Mouse (Mus musculus) hindbrain, embryonic 10.5 days (tissue): ENCODE measurements at regions not wholly inside any gene's neighbourhood (a gene's known extent, or its start where the extent isn't known, plus 50 kb on each side); places are given as distances from the start of the nearest gene placed in this dataset.

ENCODE experiments used
- DNase-seq: peaks from one replicate; pipeline ENCODE4 v3.0.0-alpha.2; 2017; ENCODE audit warnings: low spot score
- H3K27ac ChIP-seq: fragments of 300-500 bp; sonication (generic); 2 replicates; pipeline ENCODE4 v1.5.1; 2016; ENCODE audit warnings: mild to moderate bottlenecking, moderate library complexity
- H3K27me3 ChIP-seq: fragments of 300-500 bp; sonication (generic); 2 replicates; pipeline ENCODE4 v1.6.1; 2016; ENCODE audit warnings: mild to moderate bottlenecking; ENCODE audit not compliant: poor library complexity, insufficient read depth, severe bottlenecking
- H3K36me3 ChIP-seq: fragments of 300-500 bp; sonication (generic); 2 replicates; pipeline ENCODE4 v1.6.1; 2016; ENCODE audit warnings: mild to moderate bottlenecking, moderate library complexity
- H3K4me1 ChIP-seq: fragments of 300-500 bp; sonication (generic); replicated peaks from 2 replicates; pipeline ENCODE4 v1.6.1; 2016; ENCODE audit warnings: mild to moderate bottlenecking
- H3K4me3 ChIP-seq: fragments of 300-500 bp; sonication (generic); 2 replicates; pipeline ENCODE4 v1.5.1; 2016; ENCODE audit warnings: mild to moderate bottlenecking, moderate library complexity
- H3K9me3 ChIP-seq: fragments of 300-500 bp; sonication (generic); 2 replicates; pipeline ENCODE4 v1.6.1; 2016; ENCODE audit warnings: mild to moderate bottlenecking, moderate library complexity
- WGBS: fragments of 180-500 bp; shearing (Covaris S2); methylation state at CpG from one replicate; pipeline ENCODE4 v1.1.7; 2016; 5-methylcytosine and 5-hydroxymethylcytosine counted together

- H3K4me3 ChIP-seq, result no peak overlapping the region
- no peaks in the 10 kb centered on the region for H3K36me3 ChIP-seq
- no peak overlapping the region for H3K27ac ChIP-seq
- no peaks in the 10 kb centered on the region for H3K27me3 ChIP-seq
- 49% methylated on average over 10 of the region's 10 CpGs for WGBS
- H3K4me1 ChIP-seq, result peaks cover 8% of the 10 kb centered on the region
- no peaks in the 10 kb centered on the region for H3K9me3 ChIP-seq
- DNase-seq, result no peak
Measured at GRCm38 (mm10) chr16:70147673-70148359, 165.9 kb upstream of the Gbe1 start.

DNA sequence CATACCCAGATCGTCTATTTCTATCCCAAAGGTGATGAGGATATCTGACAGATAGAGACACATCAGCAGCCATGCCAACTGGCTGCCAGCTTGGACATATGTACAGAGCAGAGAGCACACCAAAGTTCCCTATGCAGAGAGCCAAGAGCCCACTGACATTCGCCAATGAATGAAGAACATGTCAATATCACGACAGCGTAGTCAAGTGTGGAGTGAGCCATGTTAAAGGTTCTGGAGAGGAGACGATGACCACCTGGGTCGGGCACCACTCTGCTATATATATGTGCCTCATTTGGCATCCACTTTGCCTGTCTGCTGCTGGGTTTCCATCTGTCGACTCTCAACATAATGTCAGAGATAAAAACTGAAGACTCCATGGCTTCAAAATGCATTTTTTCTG, 159.2 kb upstream of the Gbe1 start:
- Histone ChIP-seq H3K36me3 (no peaks in the 10 kb centered on the region), H3K4me1 (no peaks in the 10 kb centered on the region), H3K27me3 (no peaks in the 10 kb centered on the region), H3K27ac (no peak overlapping the region), H3K9me3 (no peaks in the 10 kb centered on the region), H3K4me3 (no peak overlapping the region)
- no peak for DNase-seq
- WGBS, result 93% methylated on average over 7 of the region's 7 CpGs

- Histone ChIP-seq H3K4me1 (no peaks in the 10 kb centered on the region), H3K9me3 (no peaks in the 10 kb centered on the region), H3K27me3 (no peaks in the 10 kb centered on the region), H3K36me3 (no peaks in the 10 kb centered on the region), H3K27ac (no peak overlapping the region), H3K4me3 (no peak overlapping the region)
- no peak for DNase-seq
Measured at GRCm38 (mm10) chr16:70160539-70160938, 153.2 kb upstream of the Gbe1 start.

GRCm38 (mm10) chr16:70175140-70175539, 138.6 kb upstream of the Gbe1 start:
- 82% methylated on average over 7 of the region's 7 CpGs for WGBS
- H3K36me3 ChIP-seq, result no peaks in the 10 kb centered on the region
- no peaks in the 10 kb centered on the region for H3K27me3 ChIP-seq
- no peak overlapping the region for H3K27ac ChIP-seq
- no peak overlapping the region for H3K4me3 ChIP-seq
- H3K4me1 ChIP-seq, result no peaks in the 10 kb centered on the region
- no peaks in the 10 kb centered on the region for H3K9me3 ChIP-seq
- no peak for DNase-seq

GRCm38 (mm10) chr16:70178975-70179374, 134.8 kb upstream of the Gbe1 start:
- DNase-seq, result no peak
- H3K27me3 ChIP-seq, result no peaks in the 10 kb centered on the region
- no peaks in the 10 kb centered on the region for H3K36me3 ChIP-seq
- H3K27ac ChIP-seq, result no peak overlapping the region
- H3K4me1 ChIP-seq, result no peaks in the 10 kb centered on the region
- WGBS, result 86% methylated on average over 7 of the region's 7 CpGs
- H3K9me3 ChIP-seq, result no peaks in the 10 kb centered on the region
- no peak overlapping the region for H3K4me3 ChIP-seq

DNA sequence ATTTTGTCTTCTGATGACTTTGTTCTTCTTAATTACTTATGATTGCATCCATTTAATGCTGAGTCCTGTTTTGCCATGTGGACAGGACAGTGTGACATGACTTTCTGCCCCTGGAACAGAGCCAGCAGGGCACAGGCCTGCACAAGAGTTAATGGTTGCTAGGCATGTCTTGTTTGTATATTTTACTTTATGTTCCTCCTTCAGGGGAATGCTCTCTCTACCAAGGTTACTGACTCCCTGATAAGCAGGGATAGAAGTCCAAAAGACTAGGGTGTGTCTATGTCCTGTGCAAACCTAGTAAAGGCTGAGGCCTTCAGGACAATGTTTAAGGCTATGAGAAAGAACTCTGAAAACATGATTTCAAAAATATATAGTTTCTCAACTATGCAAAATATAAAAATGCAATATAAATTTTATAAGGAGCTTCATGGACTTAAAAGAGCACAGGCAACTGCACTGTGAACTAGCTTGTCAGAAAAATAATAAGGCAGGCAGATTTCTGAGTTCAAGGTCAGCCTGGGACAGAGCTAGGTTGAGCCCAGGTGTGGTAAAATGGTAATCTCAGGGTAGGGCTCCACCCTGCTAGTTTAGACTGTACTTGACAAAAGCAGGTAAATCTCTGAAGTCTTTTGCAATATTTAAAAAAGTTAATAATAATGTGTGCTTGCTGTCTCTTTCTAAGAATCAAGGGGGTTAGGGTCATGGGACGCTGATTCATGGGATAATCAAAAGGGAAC, 99.7 kb upstream of the Gbe1 start:
- no peaks in the 10 kb centered on the region for H3K36me3 ChIP-seq
- H3K27ac ChIP-seq, result no peak overlapping the region
- WGBS, result 70% methylated on average over 1 of the region's 1 CpGs
- no peaks in the 10 kb centered on the region for H3K9me3 ChIP-seq
- no peak overlapping the region for H3K4me3 ChIP-seq
- DNase-seq, result no peak
- no peaks in the 10 kb centered on the region for H3K4me1 ChIP-seq
- H3K27me3 ChIP-seq, result no peaks in the 10 kb centered on the region

GRCm38 (mm10) chr16:70214800-70215199, 98.9 kb upstream of the Gbe1 start:
- DNase-seq, result no peak
- 24% methylated on average over 4 of the region's 4 CpGs for WGBS
- H3K4me3 ChIP-seq, result no peak overlapping the region
- H3K27ac ChIP-seq, result no peak overlapping the region
- H3K4me1 ChIP-seq, result no peaks in the 10 kb centered on the region
- H3K36me3 ChIP-seq, result no peaks in the 10 kb centered on the region
- no peaks in the 10 kb centered on the region for H3K27me3 ChIP-seq
- H3K9me3 ChIP-seq, result no peaks in the 10 kb centered on the region

DNA sequence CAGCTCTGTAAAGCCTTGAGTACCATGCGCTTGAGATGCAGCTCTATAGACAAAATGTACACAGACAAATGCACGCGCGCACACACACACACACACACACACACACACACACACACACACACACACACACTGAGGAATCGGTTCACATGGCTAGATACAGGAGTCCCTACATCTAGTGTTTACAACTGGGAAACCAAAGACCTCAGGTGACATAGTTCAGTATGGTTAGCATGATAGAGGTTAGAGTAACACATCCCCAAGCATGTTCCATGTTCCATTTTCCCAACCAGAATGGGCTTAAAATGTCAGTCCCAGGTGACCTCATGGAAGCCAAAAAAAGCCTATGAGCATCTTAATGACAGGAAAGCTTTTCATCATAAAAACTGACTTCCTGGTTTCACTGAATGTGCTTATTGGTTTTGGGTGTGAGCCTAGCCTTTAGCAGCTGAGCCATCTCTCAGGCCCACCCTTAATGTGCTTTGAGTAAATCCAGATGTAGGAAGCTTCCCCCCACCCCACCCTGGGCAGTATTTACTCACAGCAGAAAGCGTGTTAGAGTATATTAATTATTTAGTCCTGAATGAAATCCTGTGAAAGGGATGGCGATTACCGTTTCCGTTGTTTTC, 86.0 kb upstream of the Gbe1 start:
- no peaks in the 10 kb centered on the region for H3K27me3 ChIP-seq
- no peak for DNase-seq

GRCm38 (mm10) chr16:70232706-70233105, 81.0 kb upstream of the Gbe1 start:
- Histone ChIP-seq H3K4me1 (no peaks in the 10 kb centered on the region), H3K36me3 (no peaks in the 10 kb centered on the region), H3K9me3 (no peaks in the 10 kb centered on the region), H3K4me3 (no peak overlapping the region), H3K27me3 (no peaks in the 10 kb centered on the region), H3K27ac (no peak overlapping the region)
- WGBS, result 88% methylated on average over 9 of the region's 9 CpGs
- no peak for DNase-seq

More for the DNA sequence above, 86.0 kb upstream of the Gbe1 start:
- 89% methylated on average over 9 of the region's 9 CpGs for WGBS
- Histone ChIP-seq H3K4me1 (no peaks in the 10 kb centered on the region), H3K36me3 (no peaks in the 10 kb centered on the region), H3K27ac (no peak overlapping the region), H3K9me3 (no peaks in the 10 kb centered on the region), H3K4me3 (no peak overlapping the region)

- H3K9me3 ChIP-seq, result no peaks in the 10 kb centered on the region
- no peaks in the 10 kb centered on the region for H3K36me3 ChIP-seq
- DNase-seq, result no peak
- H3K27ac ChIP-seq, result no peak overlapping the region
- H3K4me3 ChIP-seq, result no peak overlapping the region
- WGBS, result 97% methylated on average over 4 of the region's 4 CpGs
- H3K4me1 ChIP-seq, result peaks cover 8% of the 10 kb centered on the region; the same call in 1 of the 2 replicates
- no peaks in the 10 kb centered on the region for H3K27me3 ChIP-seq
Measured at GRCm38 (mm10) chr16:70235189-70235588, 78.6 kb upstream of the Gbe1 start.

GRCm38 (mm10) chr16:70239432-70239941, 74.3 kb upstream of the Gbe1 start:
- DNase-seq, result no peak
- Histone ChIP-seq H3K4me1 (peaks cover 8% of the 10 kb centered on the region; the same call in 1 of the 2 replicates), H3K36me3 (no peaks in the 10 kb centered on the region), H3K27ac (no peak overlapping the region), H3K27me3 (no peaks in the 10 kb centered on the region), H3K9me3 (no peaks in the 10 kb centered on the region), H3K4me3 (no peak overlapping the region)
- 36% methylated on average over 7 of the region's 7 CpGs for WGBS

DNA sequence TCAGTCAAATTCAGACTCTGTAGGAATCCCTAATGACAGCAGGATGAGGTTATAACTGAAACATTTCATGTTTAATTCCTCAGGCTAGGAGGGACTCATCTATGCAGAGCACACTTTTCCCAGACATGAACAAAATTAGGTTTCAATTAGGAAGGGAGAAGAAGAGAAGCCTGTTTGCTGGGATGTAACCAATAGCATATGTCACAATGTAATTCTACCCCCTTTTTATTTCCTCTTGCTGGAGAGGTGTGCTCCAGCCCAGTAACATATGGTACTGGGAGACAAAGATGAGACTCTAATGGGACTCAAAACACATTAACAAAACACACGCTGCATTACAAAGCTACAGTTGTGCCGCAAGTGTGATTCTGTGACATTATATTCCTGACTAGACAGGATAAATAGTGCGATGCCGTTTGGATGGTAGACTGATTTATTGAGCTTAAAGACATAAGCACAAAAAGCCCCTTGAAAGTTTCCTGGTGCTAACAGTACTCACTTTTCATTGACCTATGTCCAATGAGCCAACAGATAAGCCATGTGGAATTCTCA, 69.5 kb upstream of the Gbe1 start:
- no peak overlapping the region for H3K27ac ChIP-seq
- 87% methylated on average over 4 of the region's 4 CpGs for WGBS

DNA sequence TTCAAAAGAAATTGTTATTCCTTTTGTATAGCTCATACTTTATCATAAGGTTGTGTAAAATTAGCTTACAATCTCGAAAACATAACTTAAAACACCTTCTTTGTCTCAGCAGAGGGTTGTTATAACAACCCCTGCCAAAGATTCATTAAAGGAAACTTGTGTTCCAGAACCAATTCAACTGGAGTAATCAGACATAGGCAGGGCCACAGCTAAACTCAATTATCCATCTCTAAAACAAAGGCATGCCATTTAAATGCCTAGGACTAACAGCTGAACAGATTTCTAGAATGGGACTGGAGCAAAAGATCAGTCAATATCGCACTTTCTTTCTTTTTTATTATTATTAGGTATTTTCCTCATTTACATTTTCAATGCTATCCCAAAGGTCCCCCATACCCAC, 68.8 kb upstream of the Gbe1 start:
- H3K4me1 ChIP-seq, result 0 out of 2 replicates have a peak, but pooled peaks cover under 1% of the 10 kb centered on the region
- no peak overlapping the region for H3K27ac ChIP-seq
- H3K36me3 ChIP-seq, result no peaks in the 10 kb centered on the region
- no peaks in the 10 kb centered on the region for H3K27me3 ChIP-seq
- WGBS, result 88% methylated on average over 2 of the region's 2 CpGs
- DNase-seq, result no peak
- H3K9me3 ChIP-seq, result no peaks in the 10 kb centered on the region
- H3K4me3 ChIP-seq, result no peak overlapping the region

More for the DNA sequence above, 69.5 kb upstream of the Gbe1 start:
- no peak overlapping the region for H3K4me3 ChIP-seq
- no peaks in the 10 kb centered on the region for H3K9me3 ChIP-seq
- no peaks in the 10 kb centered on the region for H3K27me3 ChIP-seq
- peaks cover 7% of the 10 kb centered on the region; the same call in 1 of the 2 replicates for H3K4me1 ChIP-seq
- no peak for DNase-seq
- H3K36me3 ChIP-seq, result no peaks in the 10 kb centered on the region
